Comparison of ENCODE assay signal across 15 mouse cellular contexts in genomic region chr19:6474706-6475105, GRCm38 (mm10). TPM values are rescaled to one million over a fixed set of nuclear protein-coding genes. Genes with fewer than 3 reads are reported as not detected.
DNase-seq lines count a peak whose midpoint lies in the region; ATAC-seq and TF ChIP-seq lines count a peak whose summit lies in the region.
"Had no signal": no experiment of that assay in that cellular context is flagged by ENCODE, and none has a peak within 500 bp of the region (broad histone marks: within the 10 kb centered on the region; RNA-seq: fewer than 3 reads in every experiment).

No protein-coding gene starts in this region.

- no peaks in the 10 kb centered on the region for H3K4me1 ChIP-seq in forebrain, postnatal 0 days (ENCODE audit: insufficient read depth)
- H3K4me1 ChIP-seq in forebrain, embryonic 16.5 days (replicated peaks; ENCODE audit: control insufficient read depth, insufficient read depth, low read length), result no peaks in the 10 kb centered on the region
- H3K4me1 ChIP-seq in liver, postnatal 0 days (ENCODE audit: insufficient read depth), result peaks cover 3% of the 10 kb centered on the region; the same call in 1 of the 2 replicates
- H3K4me1 ChIP-seq in liver, embryonic 11.5 days (replicated peaks; ENCODE audit: control insufficient read depth, insufficient read depth, low read length), result no peaks in the 10 kb centered on the region; the same call in 1 of the 2 replicates
- peaks cover 59% of the 10 kb centered on the region for H3K4me1 ChIP-seq in E14TG2a.4 (replicated peaks; ENCODE audit: low read depth, low read length)
- peaks cover 15% of the 10 kb centered on the region for H3K4me1 ChIP-seq in heart, embryonic 10.5 days

- DNase-seq in forebrain, postnatal 0 days, result no peak
- no peak for DNase-seq in liver, postnatal 0 days
- no peak for DNase-seq in liver, embryonic 11.5 days (ENCODE audit: low spot score)
- DNase-seq in embryo, embryonic 10.5 days (ENCODE audit: low spot score), result peak; percentile 46
- DNase-seq in adrenal gland, postnatal 14 days, result no peak
- no peak for DNase-seq in heart, embryonic 10.5 days (ENCODE audit: low spot score)
- DNase-seq: cerebellum, adult 11 months; heart, postnatal 14 days had no signal

- H3K36me3 ChIP-seq in forebrain, postnatal 0 days (ENCODE audit: insufficient read depth), result peaks cover 61% of the 10 kb centered on the region
- peaks cover 8% of the 10 kb centered on the region; the same call in 1 of the 2 replicates for H3K36me3 ChIP-seq in forebrain, embryonic 16.5 days (ENCODE audit: control insufficient read depth, insufficient read depth)
- H3K36me3 ChIP-seq in liver, postnatal 0 days (replicated peaks; ENCODE audit: insufficient read depth, low read length), result no peaks in the 10 kb centered on the region
- H3K36me3 ChIP-seq in liver, embryonic 11.5 days (ENCODE audit: control insufficient read depth, insufficient read depth, low read length), result no peaks in the 10 kb centered on the region
- H3K36me3 ChIP-seq in E14TG2a.4 (ENCODE audit: insufficient read depth, low read length), result peaks cover 6% of the 10 kb centered on the region; the same call in 1 of the 2 replicates
- no peaks in the 10 kb centered on the region for H3K36me3 ChIP-seq in heart, embryonic 10.5 days
- H3K36me3 ChIP-seq: kidney, embryonic 15.5 days had no signal

- H3K27me3 ChIP-seq in forebrain, postnatal 0 days (ENCODE audit: insufficient read depth, low read length), result no peaks in the 10 kb centered on the region
- H3K27me3 ChIP-seq in forebrain, embryonic 16.5 days (replicated peaks; ENCODE audit: control insufficient read depth, insufficient read depth, low read length), result no peaks in the 10 kb centered on the region
- H3K27me3 ChIP-seq in liver, postnatal 0 days (ENCODE audit: insufficient read depth, low read length), result no peaks in the 10 kb centered on the region
- peaks cover 2% of the 10 kb centered on the region; the same call in 1 of the 2 replicates for H3K27me3 ChIP-seq in liver, embryonic 11.5 days (replicated peaks; ENCODE audit: control insufficient read depth, insufficient read depth, low read length)
- no peaks in the 10 kb centered on the region; the same call in 1 of the 2 replicates for H3K27me3 ChIP-seq in E14TG2a.4 (ENCODE audit: insufficient read depth, low read length)
- peaks cover 34% of the 10 kb centered on the region for H3K27me3 ChIP-seq in heart, embryonic 10.5 days (ENCODE audit: insufficient read depth, poor library complexity, severe bottlenecking)
- H3K27me3 ChIP-seq: kidney, embryonic 15.5 days; midbrain, embryonic 12.5 days had no signal

- TF ChIP-seq CTCF in forebrain, postnatal 0 days (IDR thresholded peaks at IDR 0.05; ENCODE audit: low read depth), result no peak
- no peak for TF ChIP-seq CTCF in liver, postnatal 0 days (IDR thresholded peaks at IDR 0.05; ENCODE audit: low read depth)
- no peak for TF ChIP-seq CTCF in E14TG2a.4 (conservative IDR thresholded peaks at IDR 0.05; ENCODE audit: low read length)

- TF ChIP-seq EP300 in liver, postnatal 0 days (IDR thresholded peaks at IDR 0.05; ENCODE audit: low read depth), result no peak

- 0 out of 2 replicates have a peak, but pooled peaks have one; percentile 21 for ATAC-seq in forebrain, postnatal 0 days
- no peak for ATAC-seq in forebrain, embryonic 16.5 days
- no peak; the same call in 1 of the 2 replicates for ATAC-seq in liver, postnatal 0 days
- no peak for ATAC-seq in liver, embryonic 11.5 days (replicated peaks; ENCODE audit: low FRiP score)

- WGBS in forebrain, postnatal 0 days, result 32% methylated on average over 15 of the region's 15 CpGs
- WGBS in forebrain, embryonic 16.5 days, result 41% methylated on average over 15 of the region's 15 CpGs
- WGBS in liver, postnatal 0 days (ENCODE audit: insufficient replicate concordance), result 45% methylated on average over 15 of the region's 15 CpGs
- 45% methylated on average over 15 of the region's 15 CpGs for WGBS in liver, embryonic 11.5 days
- 55% methylated on average over 15 of the region's 15 CpGs for WGBS in heart, embryonic 10.5 days

- no peak overlapping the region for H3K4me3 ChIP-seq in forebrain, postnatal 0 days (ENCODE audit: low read depth, low read length)
- no peak overlapping the region for H3K4me3 ChIP-seq in forebrain, embryonic 16.5 days (replicated peaks; ENCODE audit: low read length)
- H3K4me3 ChIP-seq in liver, postnatal 0 days (ENCODE audit: low read depth, low read length), result no peak overlapping the region
- H3K4me3 ChIP-seq in liver, embryonic 11.5 days (ENCODE audit: low read depth, low read length), result no peak overlapping the region
- peak overlapping the region; percentile 17; the same call in 1 of the 2 replicates for H3K4me3 ChIP-seq in E14TG2a.4 (replicated peaks; ENCODE audit: low read length)
- no peak overlapping the region for H3K4me3 ChIP-seq in heart, embryonic 10.5 days
- H3K4me3 ChIP-seq: erythroblast, embryonic 14.5 days; heart, adult 2 months; kidney, embryonic 15.5 days; midbrain, embryonic 12.5 days had no signal

- no peak overlapping the region for H3K4me2 ChIP-seq in forebrain, postnatal 0 days (ENCODE audit: low read depth)
- no peak overlapping the region for H3K4me2 ChIP-seq in forebrain, embryonic 16.5 days (ENCODE audit: low read length)
- H3K4me2 ChIP-seq in liver, postnatal 0 days (ENCODE audit: low read depth, low read length), result 0 out of 2 replicates have a peak overlapping the region, but pooled peaks have one; percentile 2
- no peak overlapping the region for H3K4me2 ChIP-seq in liver, embryonic 11.5 days
- H3K4me2 ChIP-seq: kidney, embryonic 15.5 days; midbrain, embryonic 12.5 days had no signal

- no peaks in the 10 kb centered on the region for H3K9me3 ChIP-seq in forebrain, postnatal 0 days (ENCODE audit: low read length)
- H3K9me3 ChIP-seq in forebrain, embryonic 16.5 days (ENCODE audit: control insufficient read depth, low read length), result no peaks in the 10 kb centered on the region
- no peaks in the 10 kb centered on the region for H3K9me3 ChIP-seq in liver, postnatal 0 days (ENCODE audit: low read length)
- no peaks in the 10 kb centered on the region for H3K9me3 ChIP-seq in liver, embryonic 11.5 days (ENCODE audit: control insufficient read depth, low read length)
- no peaks in the 10 kb centered on the region for H3K9me3 ChIP-seq in E14TG2a.4 (ENCODE audit: low read length)
- H3K9me3 ChIP-seq in heart, embryonic 10.5 days, result no peaks in the 10 kb centered on the region
- H3K9me3 ChIP-seq: kidney, embryonic 15.5 days; midbrain, embryonic 12.5 days had no signal

- no peak overlapping the region for H3K9ac ChIP-seq in forebrain, postnatal 0 days
- H3K9ac ChIP-seq in forebrain, embryonic 16.5 days (replicated peaks; ENCODE audit: low read depth, low read length), result no peak overlapping the region
- H3K9ac ChIP-seq in liver, postnatal 0 days (replicated peaks), result no peak overlapping the region
- no peak overlapping the region for H3K9ac ChIP-seq in liver, embryonic 11.5 days (ENCODE audit: low read depth, low read length)
- H3K9ac ChIP-seq: kidney, embryonic 15.5 days; midbrain, embryonic 12.5 days had no signal

- H3K27ac ChIP-seq in forebrain, postnatal 0 days (ENCODE audit: low read depth, low read length), result no peak overlapping the region
- H3K27ac ChIP-seq in forebrain, embryonic 16.5 days (ENCODE audit: low read length), result no peak overlapping the region
- peak overlapping the region; percentile 39 for H3K27ac ChIP-seq in liver, postnatal 0 days (ENCODE audit: low read depth)
- H3K27ac ChIP-seq in liver, embryonic 11.5 days (ENCODE audit: low read depth, low read length), result no peak overlapping the region
- H3K27ac ChIP-seq in heart, embryonic 10.5 days, result no peak overlapping the region
- H3K27ac ChIP-seq: heart, adult 2 months; kidney, embryonic 15.5 days; midbrain, embryonic 12.5 days had no signal

RNA-seq across cellular contexts. Expression of gene Nrxn2, which starts 56.2 kb away (rescaled TPM):
- total RNA-seq in forebrain, postnatal 0 days (2014; rRNA removed), result 213 and 256 TPM in 2 replicates
- 45.1 and 49.4 TPM in 2 replicates for polyA plus RNA-seq in forebrain, postnatal 0 days (2015; fragmentation: Nextera tagmentation; extraction: Ambion mirVana)
- polyA plus RNA-seq in forebrain, embryonic 16.5 days (2015; fragmentation: Nextera tagmentation; extraction: Ambion mirVana), result 28.1 and 28.5 TPM in 2 replicates
- polyA plus RNA-seq in liver, postnatal 0 days (2015; fragmentation: Nextera tagmentation; extraction: Ambion mirVana), result 0.96 and 0.97 TPM in 2 replicates
- polyA plus RNA-seq in liver, embryonic 11.5 days (2014; fragmentation: Nextera tagmentation; extraction: Ambion mirVana), result 1.1 and 1.6 TPM in 2 replicates
- 7.8 and 9.3 TPM in 2 replicates for total RNA-seq in adrenal gland, postnatal 14 days (2021)
- polyA plus RNA-seq in heart, embryonic 10.5 days (2016; fragmentation: Nextera tagmentation; extraction: Ambion mirVana), result 0.10 and 1.1 TPM in 2 replicates
- total RNA-seq: common myeloid progenitor, adult 5-6 weeks had no signal

Comparison
In these comparisons a context has a peak if more than half of its experiments do, and no peak if none do; other contexts are left out.
1. RNA of gene Nrxn2, which starts 56.2 kb away (polyA plus RNA-seq): 45.1 to 49.4 TPM in forebrain, postnatal 0 days and 28.1 to 28.5 TPM in forebrain, embryonic 16.5 days; 1.1 to 1.6 TPM in liver, embryonic 11.5 days, 0.10 to 1.1 TPM in heart, embryonic 10.5 days and 0.96 to 0.97 TPM in liver, postnatal 0 days; every median in the first group is over 10 times any median in the second.